Mouse (Mus musculus) cortical plate, adult 2 months (tissue): ENCODE results near the gene Sgo1.

ENCODE experiments used
- CTCF ChIP-seq: fragments of 200-500 bp; IDR thresholded peaks from 2 replicates; pipeline ENCODE4 v1.5.1; 2011; ENCODE audit warnings: mild to moderate bottlenecking, control low read depth, low read length; ENCODE audit not compliant: insufficient read depth; ENCODE audit errors: extremely low read depth
- POLR2A ChIP-seq: fragments of 200-500 bp; IDR thresholded peaks from 2 replicates; pipeline ENCODE4 v1.6.1; 2011; ENCODE audit warnings: mild to moderate bottlenecking, low read length, control low read depth; ENCODE audit not compliant: insufficient read depth; ENCODE audit errors: extremely low read depth

DNA sequence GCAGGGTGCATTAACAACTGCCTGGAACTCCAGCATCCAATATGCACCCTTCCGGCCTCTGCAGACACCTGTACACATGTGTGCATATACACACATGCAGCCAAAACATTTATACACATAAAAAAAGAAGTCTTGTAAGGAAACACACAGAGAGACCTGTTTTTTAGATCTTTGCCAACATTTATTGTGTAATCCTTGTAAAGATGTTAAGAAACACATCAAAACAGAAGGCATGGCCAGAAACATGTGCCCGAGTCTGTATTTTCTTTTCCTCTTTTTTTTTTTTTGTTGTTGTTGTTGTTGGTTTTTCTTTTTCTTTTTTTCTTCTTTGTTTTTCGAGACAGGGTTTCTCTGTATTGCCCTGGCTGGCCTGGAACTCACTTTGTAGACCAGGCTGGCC lies 63.0 kb downstream of the Sgo1 start:
- TF ChIP-seq CTCF, result no peak
- no peak for TF ChIP-seq POLR2A
